Mouse (Mus musculus): Measurements from ENCODE around the gene Grxcr1.

Grxcr1 gene

DNA sequence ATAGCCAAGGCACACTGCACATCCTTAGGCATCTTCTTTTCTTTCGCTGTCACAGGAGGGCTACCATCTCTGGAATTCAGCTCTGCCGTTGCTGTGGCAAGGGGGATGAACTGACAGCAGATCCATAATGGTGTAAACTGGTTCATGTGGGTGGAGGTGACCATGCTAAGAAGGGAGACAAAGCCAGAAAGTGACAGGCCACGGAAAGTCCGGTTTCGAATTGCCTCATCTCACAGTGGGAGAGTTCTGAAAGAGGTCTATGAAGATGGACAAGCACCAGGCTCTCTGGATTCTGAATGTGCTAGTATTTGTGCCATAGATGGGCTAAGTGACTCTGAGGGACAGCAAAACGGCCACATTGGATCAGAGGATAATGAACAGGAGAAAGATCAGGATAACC lies at the start of gene Grxcr1:
Gene Grxcr1 (plus strand): TSS at position 92 of the 400 bp plus-strand sequence.
- DNase-seq (ENCODE audit: low read depth, low spot score) = no peak

DNA sequence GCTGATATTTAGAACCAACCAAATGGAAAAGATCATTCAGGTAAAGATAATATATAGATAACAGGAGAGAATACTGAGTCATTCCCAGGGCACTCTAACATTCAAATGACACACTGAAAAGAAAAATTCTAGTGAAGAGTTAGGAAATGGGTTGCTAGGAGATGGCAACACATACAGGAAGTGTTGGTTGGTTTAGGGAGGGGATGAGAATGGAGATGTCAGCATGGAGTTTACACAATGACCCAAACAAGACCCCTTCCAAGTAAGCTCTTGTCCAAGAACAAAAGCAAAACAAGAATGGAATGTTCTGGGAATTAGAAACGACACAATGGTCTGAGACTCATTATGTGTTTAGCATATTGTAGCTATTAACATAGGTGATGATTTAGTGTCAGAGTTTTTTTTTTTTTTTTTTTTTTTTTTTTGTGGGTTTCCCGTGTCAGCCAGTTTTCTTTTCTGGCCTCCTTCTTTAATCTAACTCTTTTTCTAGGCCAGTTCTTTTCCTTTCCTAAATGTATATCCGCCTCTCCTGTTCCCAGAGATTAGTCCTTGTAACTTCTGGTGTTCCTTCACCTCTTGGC lies 49.6 kb upstream of the Grxcr1 start:
- no peak for DNase-seq (ENCODE audit: low read depth, low spot score)

DNA sequence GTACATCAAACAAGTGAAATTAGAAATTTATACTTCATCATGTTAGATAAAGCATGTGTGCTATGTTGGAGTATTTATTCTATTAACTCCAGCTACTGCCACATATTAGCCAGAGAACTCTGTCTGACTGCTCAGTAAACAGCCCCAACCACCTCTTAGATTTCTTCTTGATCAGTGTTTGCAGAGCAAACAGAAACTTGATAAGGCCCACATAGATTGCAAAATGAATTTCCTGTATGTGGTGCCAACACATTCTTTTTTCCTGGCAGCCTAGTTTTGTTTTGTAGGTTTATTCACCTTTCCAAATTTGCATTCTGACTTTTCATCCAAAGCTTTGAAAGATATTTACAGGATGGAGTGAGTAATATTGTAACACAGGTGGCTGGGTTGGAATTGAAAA lies 41.2 kb upstream of the Grxcr1 start:
- DNase-seq (ENCODE audit: low read depth, low spot score) = no peak

DNA sequence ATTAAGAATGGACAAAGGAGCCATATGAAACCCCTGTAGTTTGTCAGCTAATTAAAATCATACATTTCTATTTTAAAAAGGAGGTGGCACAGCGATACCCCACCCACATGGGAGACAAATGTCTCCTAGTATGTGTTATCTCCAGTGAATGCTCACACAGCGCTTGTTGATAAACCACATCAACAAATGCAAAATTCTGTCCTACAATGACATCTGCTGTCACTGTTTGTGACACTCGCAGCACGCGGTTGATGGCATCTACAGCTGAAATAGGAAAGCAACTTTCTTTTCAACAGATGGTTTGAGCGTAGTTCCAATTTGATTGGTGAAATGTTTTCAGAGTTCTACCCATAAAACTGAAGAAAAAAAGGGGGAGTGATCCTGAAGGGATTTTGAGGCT lies 29.0 kb upstream of the Grxcr1 start:
- DNase-seq (ENCODE audit: low read depth, low spot score) = no peak

DNA sequence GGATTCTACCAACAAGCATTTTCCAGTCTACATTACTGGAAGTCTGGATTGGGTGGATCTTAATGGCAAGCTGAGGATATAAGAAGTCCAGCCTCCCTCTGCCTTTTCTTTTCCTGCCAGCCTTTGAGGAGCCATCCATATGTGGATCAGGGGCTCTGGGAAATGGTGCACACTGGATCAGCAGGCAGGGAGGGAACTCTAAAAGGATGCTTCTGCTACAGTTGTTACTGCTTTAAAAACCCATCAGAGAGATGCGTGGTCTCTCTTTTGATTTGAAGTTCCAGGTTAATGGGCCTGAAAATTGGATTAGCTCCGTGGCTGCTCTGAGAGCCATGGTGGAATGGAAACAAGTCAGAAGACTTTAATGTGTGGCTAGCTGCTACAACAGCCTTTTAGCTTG lies 27.7 kb upstream of the Grxcr1 start:
- DNase-seq (ENCODE audit: low read depth, low spot score) = no peak

DNA sequence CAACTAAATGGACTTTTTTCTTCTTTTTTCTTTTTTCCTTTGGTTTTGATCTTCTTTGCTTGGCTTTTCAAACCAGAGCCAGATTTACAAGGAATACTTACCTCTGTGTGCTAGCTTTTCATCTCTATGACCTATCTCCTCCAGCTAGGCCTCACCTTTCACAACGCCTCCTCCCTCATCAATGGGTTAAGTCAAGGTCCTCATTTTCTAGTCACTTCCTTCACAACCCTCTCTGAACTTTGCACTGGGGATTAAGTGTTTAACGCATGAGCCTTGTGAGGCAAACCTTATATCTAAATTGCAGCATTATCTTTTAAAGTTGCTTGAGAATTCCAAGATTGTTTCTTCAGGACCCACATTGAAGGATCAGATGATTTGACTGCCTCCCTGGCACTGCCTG lies 27.2 kb upstream of the Grxcr1 start:
- DNase-seq (ENCODE audit: low read depth, low spot score) = no peak

DNA sequence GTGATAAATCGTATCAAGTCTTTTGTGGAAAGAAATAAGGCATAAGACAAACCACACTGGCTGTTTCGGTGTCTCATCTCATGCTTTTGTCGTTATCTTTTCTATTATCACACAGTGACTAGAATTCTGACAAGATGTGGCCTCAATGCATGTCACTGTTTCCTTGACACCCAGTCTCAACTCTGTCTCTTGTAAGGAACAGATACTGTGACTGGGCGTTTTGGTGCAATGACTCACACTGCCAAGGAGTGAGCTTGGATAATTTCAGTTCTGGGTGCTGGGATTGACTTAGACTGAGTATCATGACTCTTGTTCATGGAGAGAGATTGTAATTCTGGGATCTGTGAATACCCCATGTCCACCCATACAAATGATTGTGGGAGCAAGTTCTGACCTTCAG lies 24.6 kb upstream of the Grxcr1 start:
- peak; percentile 7 for DNase-seq (ENCODE audit: low read depth, low spot score)

DNA sequence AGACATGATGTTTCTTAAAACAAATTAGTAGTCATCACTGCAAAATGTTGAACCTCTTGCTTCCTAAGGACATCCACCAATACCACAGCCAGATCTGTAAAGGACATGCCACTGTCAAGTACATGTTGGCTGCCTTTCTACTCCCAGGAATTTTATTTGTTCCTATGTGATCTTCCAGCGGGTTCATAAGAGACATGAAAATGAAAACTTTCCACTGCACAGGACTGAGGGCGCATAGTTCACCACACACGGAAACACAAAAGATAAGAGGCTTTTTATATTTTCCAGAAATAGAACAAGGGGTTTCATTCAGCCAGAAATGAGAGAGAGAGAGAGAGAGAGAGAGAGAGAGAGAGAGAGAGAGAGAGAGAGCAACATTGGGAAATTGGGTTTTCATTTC lies 20.1 kb upstream of the Grxcr1 start:
- no peak for DNase-seq (ENCODE audit: low read depth, low spot score)

DNA sequence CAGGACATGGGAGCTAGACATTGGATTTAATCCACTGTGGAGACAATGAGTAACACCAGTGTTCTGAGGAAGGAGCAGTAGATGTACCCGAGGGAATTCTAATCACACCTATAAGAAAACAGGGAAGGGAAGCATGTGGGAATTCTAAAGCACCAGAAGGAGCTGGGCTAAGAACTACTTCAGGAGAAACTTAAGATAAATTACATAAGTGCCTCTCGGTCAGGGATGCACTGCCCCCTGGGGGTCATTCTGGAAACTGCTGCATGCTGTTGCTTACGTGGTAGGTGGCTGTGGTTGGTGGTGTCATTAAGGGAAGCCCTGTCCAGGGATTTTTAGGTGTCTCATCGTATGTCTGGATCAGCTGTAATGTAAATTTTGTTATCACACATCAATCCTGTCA lies 19.0 kb upstream of the Grxcr1 start:
- peak; percentile 85 for DNase-seq (ENCODE audit: low read depth, low spot score)

DNA sequence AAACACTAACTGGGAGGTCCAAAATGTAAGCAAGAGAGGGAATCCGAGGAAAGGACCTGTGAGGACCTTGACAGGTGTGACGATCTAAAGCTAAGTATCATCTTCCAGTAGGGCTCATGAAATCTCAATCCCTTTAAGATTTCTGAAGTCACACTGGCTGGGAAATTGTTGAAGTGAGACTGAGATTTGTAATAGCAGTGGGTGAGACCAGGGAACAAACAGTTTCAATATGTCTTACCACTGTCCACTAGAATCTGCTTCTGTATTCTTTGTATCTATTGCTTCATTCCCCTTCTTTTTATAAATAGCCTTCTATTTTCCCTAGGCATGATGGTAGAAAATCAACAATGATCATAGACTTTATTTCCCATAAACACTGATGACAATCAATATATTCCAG lies 10.8 kb upstream of the Grxcr1 start:
- no peak for DNase-seq (ENCODE audit: low read depth, low spot score)

DNA sequence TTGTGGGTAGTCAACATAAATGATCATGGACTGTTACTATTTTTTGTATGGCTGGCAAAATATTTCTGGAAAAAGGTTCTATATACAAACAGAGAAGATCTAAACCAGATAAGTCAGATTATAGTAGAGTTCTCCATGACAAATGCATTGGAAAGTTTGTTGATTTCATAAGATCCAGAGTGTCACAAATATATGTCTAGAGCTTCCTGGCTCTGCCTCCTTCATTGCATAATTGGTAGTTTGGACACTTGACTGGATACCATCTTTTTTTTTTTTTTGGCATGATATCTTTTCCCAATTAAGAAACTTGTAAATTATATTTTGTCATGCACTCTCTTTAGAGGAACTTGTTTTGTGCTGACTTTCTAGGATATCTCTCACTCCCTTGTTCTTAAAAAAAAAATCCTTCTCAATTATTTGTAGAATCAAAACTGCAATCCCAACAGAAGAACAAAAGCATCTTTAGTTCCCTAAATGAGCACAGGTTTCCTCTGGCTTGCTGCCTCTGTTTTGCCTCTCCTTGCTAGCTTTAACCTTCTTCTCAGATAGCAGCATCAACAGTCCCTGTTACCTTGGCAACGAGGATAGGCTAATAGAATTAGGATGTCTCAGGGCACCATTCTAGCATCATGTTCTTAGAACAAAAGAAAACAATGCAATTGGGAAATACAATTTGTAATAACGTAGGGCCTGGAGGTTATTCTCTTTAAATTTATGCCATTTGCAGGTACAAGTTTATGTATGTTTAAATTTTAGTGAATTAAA lies 4.8 kb upstream of the Grxcr1 start:
- DNase-seq (ENCODE audit: low read depth, low spot score) = no peak

DNA sequence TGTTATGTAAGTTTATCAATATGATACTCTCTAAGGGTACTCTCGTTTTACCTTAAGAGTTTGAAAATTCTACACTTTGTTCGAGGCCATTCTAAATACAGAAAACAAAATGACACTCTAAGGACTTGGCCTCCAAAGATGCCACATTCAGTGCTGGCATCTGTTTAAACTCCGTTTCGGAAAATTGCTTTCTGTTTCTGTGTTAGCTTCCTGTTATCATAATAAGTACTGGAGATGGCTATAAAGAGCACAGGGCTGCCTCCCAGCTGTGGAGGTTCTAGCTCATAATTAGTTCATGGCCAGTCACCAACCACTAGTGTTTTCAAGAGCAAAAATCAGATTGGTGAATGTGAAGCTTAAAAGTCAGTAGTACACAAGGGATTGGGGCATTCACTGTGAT lies 4.2 kb upstream of the Grxcr1 start:
- no peak for DNase-seq (ENCODE audit: low read depth, low spot score)

DNA sequence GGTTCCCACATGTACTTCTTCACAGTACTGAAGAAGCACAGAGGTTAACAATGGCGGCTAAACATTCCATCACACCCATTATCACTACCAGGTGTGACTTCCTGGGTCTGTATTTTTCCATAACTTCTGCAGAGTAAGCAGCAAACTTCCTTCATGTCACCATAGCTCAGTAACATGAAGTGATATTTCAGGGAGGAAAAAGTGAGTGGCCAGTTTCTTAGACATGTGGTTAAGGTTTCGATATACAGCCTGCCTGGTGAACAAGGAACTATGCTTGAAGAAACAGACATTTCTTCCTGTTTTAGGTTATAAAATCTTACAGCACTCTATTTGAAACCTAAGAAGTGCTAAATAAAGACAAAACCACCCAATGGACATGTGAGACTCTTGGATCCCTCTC lies 1.7 kb downstream of the Grxcr1 start:
- DNase-seq (ENCODE audit: low read depth, low spot score) = no peak

DNA sequence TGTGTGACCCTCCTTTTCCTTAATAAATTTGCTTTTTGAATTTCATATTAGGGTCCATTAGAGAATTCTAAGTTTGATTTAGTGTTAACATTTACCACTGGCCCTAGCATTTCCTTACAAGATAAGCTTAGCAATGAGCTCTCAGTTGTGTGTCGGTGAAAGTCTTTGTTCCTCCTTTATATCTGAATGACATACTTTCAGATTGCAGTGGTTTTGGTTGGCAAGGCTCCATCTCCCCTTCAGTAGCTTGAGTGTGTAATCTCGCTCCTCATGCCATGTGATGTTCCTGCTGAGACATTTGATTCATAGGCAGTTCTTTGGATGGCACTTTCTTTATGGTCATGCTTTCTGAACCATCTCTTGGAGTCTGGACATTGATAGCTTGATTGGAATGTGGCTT lies 7.4 kb downstream of the Grxcr1 start:
- DNase-seq (ENCODE audit: low read depth, low spot score) = no peak

DNA sequence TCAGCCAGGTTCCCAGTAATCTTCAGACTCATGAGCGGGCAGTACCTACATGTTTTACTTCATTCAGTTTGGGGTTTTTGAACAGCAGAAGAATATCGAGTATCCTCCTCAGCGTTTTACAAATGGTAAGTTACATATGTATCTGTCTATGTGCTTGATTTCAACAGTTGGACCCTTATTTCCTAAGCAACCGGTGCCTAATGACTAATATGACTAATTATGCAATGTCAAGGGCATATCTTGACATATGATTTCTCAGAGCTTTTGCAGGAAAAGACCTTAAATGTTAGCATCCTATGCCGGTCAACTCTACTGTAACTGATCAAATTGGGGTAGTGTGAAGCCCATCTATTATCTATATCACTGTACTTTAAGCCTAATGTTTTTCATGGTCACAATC lies 11.7 kb downstream of the Grxcr1 start:
- DNase-seq (ENCODE audit: low read depth, low spot score) = no peak

DNA sequence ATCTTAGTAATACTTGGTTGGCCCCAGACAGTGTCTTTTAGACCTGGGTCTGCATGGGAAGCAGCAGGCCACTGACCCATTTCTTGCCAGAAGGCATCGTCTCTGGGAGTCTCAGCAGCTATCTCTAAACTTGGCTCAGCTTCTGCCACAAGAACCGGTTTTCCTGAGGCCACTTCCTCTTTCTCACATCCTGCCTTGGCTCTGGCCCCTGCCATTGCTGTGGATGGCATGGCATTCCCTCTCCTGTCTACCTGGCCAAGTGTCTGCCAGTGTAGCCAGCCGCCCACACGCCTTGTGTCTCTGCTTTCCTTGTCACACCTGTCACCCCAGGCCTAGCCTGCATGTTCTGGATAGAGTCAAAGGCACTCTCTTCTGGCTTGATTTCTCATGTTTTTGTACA lies 17.1 kb downstream of the Grxcr1 start:
- DNase-seq (ENCODE audit: low read depth, low spot score) = no peak

DNA sequence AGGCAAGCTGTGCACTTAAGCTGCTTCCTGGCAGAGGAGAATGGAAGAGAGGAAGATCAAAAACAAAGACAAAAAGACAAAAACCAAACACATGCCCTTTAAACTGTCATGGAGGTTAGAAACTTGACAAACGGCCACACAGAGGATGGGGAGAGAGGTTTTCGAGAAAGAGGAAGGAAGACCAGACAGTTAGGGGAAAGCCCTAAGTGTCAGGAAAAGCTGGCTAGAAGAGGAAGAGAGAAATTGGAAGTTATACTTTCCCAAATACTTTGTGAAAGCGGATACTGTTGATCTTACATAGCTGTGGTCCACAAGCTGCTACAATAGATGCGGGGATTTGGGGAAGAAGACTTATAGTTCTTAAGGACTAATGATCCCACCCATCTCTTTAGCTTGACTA lies 17.9 kb downstream of the Grxcr1 start:
- DNase-seq (ENCODE audit: low read depth, low spot score) = no peak

DNA sequence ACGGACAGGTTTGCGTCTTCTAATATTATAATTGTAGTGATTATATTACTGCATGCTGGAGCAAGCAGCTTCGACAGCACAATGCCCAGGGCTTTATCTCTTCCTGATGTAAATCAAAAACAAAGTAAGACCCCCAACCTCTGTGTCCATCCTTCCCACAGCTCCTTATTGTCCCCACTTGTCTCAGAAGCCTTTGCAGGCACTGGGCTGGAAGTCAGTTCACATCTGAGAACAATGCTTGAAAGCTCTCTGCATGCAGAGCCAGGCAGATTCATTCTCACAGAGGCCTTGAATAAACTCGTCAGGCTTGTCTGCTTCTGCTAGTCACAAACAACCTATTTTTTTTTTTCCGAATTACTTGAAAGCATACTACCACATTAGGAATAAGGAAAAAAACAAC lies 19.5 kb downstream of the Grxcr1 start:
- no peak for DNase-seq (ENCODE audit: low read depth, low spot score)

DNA sequence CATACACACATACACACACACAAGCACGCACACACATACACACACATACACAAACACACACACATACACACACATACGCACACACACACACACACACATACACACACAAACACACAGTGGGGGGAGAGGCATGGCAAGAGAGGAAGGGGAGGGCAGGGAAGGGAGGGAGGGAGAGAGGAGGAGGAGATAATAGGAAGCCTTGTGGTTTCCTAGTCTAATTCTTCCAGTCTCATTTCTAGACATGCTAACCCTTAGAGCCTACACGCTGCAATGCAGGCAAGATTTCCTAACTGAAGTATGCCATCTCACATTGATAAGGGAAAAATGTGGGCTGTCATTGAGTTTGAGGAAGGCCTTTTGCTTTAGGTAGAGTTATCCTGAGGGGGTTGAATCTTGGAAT lies 25.9 kb downstream of the Grxcr1 start:
- DNase-seq (ENCODE audit: low read depth, low spot score) = no peak

DNA sequence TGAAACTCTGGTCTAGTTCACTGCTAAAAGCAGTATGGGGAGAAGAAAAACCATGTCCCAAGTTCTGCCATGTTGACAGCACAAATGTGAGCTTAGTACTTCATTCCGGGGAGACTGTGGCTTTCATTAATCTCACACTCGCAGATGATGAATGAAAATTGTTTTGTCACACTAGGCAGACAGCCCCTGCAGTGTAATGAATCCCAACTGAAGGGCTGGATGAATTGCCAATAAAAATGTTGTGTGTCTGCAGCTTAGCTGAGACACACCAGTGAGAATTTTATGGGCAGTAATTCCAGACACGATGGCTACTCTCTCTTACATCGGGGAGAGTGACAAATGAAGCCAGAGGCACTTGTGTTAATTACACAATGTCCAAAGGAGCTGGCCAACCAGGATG lies 37.1 kb downstream of the Grxcr1 start:
- no peak for DNase-seq (ENCODE audit: low read depth, low spot score)

DNA sequence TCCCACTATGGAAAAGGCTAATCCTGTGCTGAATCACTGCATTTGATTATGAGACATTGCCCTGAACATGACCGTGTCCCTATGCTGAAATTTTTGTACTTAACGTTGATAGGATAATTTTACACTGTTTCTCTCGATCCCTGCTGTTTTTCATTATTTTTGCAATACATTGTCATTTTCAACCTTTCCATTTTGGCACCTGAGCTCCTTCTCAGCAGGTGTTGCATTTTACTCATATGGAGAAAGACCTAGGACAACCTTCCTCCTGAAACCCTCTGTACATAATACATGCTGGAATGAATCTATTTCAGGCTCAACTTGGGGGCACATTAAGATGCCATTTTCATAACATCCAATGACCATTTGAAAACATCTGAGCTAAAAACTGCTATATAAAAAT lies 38.7 kb downstream of the Grxcr1 start:
- no peak for DNase-seq (ENCODE audit: low read depth, low spot score)

DNA sequence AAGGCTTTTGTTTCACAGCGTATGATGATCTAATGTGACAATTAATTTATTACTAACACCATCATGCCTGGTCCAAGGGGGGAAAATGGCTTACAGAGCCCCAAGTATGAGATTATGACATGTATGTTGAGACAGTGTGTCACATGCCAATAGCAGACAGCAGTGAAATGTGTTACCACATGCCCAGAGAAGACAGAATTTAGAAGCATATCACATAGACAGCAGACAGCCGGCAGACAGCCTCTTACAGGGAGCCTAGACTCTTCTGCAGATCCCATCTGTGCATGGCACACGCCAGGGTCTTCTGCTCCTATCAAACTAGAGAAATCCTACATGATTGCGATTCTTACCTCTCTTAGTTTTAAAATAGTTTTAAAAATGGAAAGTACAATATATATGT lies 40.2 kb downstream of the Grxcr1 start:
- DNase-seq (ENCODE audit: low read depth, low spot score) = no peak

DNA sequence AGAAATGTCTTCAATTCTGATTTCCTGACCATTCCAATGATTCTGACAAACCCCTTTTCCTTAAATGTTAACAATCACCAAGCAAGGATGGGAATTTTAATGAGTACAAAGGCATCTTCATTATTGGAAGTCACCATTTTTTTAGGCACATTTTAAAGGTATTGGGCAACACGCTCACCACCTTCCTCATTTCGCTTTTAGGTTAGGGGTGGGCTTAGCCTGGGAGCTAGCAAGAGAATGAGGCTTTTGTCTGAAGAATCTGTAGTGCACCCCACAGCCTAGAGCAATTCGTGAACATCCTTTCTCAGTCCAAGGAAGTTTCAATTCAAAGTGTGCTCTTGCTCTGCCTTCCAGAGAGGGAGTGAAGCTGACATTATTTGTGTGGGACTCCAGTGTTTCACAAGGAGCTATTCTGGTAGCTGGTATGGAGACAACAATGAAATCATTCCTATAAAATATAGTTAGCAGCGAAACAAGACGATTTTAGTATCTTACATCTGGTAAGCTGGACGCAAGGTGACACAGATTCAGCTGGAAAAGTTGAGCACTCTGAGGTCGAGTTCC lies 55.0 kb downstream of the Grxcr1 start:
- no peak for DNase-seq (ENCODE audit: low read depth, low spot score)
